Mouse (Mus musculus): ENCODE results near the gene Rnaseh2b. TPM values are rescaled to one million over a fixed set of nuclear protein-coding genes. Genes with fewer than 3 reads are reported as not detected.

The Rnaseh2b gene
- total and polyA plus RNA-seq, 3 experiments = 16.8 to 88.9 (median 40.0) TPM

GRCm38 (mm10) chr14:62353793-62354192 is 61.4 kb downstream of the Rnaseh2b start:
- no peaks in the 10 kb centered on the region for H3K27me3 ChIP-seq (ENCODE audit: insufficient read depth, low read length)
- peaks cover 5% of the 10 kb centered on the region; the same call in 1 of the 2 replicates for H3K4me1 ChIP-seq (ENCODE audit: insufficient read depth, low read depth, low read length)
- ATAC-seq (ENCODE audit: extremely low read depth, insufficient number of reproducible peaks, low FRiP score, poor library complexity, severe bottlenecking) (no peak), DNase-seq (ENCODE audit: low spot score) (no peak)
- TF ChIP-seq CTCF (IDR thresholded peaks at IDR 0.05; ENCODE audit: low read depth, low read length) (no peak), GATA2 (IDR thresholded peaks at IDR 0.05; ENCODE audit: borderline replicate concordance, low read depth, low read length) (no peak), POLR2AphosphoS5 (IDR thresholded peaks at IDR 0.05; ENCODE audit: insufficient replicate concordance, low read depth, low read length) (no peak), GATA1 (IDR thresholded peaks at IDR 0.05; ENCODE audit: borderline replicate concordance, low read length) (no peak), TAL1 (conservative IDR thresholded peaks at IDR 0.05; ENCODE audit: low read depth, low read length) (no peak)
- H3K9me3 ChIP-seq (replicated peaks) = no peaks in the 10 kb centered on the region
- no peak overlapping the region for H3K4me3 ChIP-seq (ENCODE audit: low read depth, low read length)
- peaks cover 70% of the 10 kb centered on the region for H3K36me3 ChIP-seq (replicated peaks)

DNA sequence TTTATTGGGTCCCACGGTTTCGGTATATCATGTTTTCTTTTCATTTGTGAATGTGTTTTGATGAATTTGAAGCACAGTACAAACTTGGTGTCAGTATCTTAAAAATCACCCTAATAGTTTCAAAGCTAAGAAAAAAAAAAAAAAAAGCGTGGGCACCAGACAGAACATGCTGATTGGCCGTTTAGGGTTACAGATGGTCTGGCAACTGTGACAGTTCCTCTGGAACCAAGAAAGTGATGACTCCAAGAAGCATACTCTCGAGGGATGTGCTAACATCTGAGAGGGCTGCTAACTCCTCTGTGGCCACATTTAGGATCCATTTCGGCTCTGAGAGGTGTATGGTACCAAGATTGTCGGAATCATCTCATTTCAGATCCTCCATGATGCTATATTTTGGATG is 62.8 kb downstream of the Rnaseh2b start:
- Histone ChIP-seq H3K9me3 (replicated peaks) (no peaks in the 10 kb centered on the region), H3K36me3 (replicated peaks) (peaks cover 70% of the 10 kb centered on the region), H3K4me1 (ENCODE audit: insufficient read depth, low read depth, low read length) (peaks cover 5% of the 10 kb centered on the region; the same call in 1 of the 2 replicates), H3K4me3 (ENCODE audit: low read depth, low read length) (no peak overlapping the region), H3K27me3 (ENCODE audit: insufficient read depth, low read length) (no peaks in the 10 kb centered on the region)
- no peak for ATAC-seq (ENCODE audit: extremely low read depth, insufficient number of reproducible peaks, low FRiP score, poor library complexity, severe bottlenecking)
- no peak for DNase-seq (ENCODE audit: low spot score)
- TF ChIP-seq TAL1 (conservative IDR thresholded peaks at IDR 0.05; ENCODE audit: low read depth, low read length) = no peak

DNA sequence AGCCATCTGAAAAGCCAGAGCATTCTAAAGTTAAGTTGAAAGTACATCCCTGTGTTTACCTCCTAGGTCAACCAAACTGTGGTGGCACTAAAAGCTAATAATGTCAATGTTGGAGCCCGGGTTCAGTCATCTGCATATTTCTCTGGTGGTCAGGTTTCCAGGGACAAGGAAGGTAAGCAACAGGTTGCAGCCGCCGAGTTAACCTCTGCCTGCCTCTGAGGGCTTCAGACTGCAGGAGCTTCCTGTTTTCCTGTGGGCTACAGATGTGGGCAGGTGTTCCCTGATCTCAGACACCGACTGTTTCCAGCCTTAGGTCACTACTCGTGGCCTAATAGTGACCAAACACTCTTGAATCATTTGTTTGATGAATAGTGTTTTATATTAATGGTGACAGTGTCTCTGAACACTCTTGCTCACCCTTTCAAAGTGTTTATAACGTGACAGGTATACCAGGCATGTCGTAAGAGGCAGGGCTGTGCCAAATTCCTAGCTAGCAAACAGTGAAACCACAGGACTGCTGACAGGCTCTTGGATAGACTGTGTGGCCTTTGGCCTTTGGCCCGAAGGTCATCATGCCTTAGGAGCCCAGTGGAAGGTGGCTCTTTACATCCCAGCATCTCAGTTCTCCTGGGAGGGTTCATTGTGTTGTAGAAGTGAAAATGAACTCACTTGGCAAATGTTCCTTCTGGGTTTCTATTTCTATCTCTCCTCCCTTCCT is 69.0 kb downstream of the Rnaseh2b start:
- Histone ChIP-seq H3K4me3 (ENCODE audit: low read depth, low read length) (no peak overlapping the region), H3K36me3 (replicated peaks) (peaks cover 79% of the 10 kb centered on the region), H3K9me3 (replicated peaks) (no peaks in the 10 kb centered on the region), H3K4me1 (ENCODE audit: insufficient read depth, low read depth, low read length) (no peaks in the 10 kb centered on the region), H3K27me3 (ENCODE audit: insufficient read depth, low read length) (no peaks in the 10 kb centered on the region)
- no peak for ATAC-seq (ENCODE audit: extremely low read depth, insufficient number of reproducible peaks, low FRiP score, poor library complexity, severe bottlenecking)
- no peak for TF ChIP-seq GATA1 (IDR thresholded peaks at IDR 0.05; ENCODE audit: borderline replicate concordance, low read length)
- no peak for TF ChIP-seq POLR2AphosphoS5 (IDR thresholded peaks at IDR 0.05; ENCODE audit: insufficient replicate concordance, low read depth, low read length)
- no peak for TF ChIP-seq CTCF (IDR thresholded peaks at IDR 0.05; ENCODE audit: low read depth, low read length)
- no peak for TF ChIP-seq TAL1 (conservative IDR thresholded peaks at IDR 0.05; ENCODE audit: low read depth, low read length)
- no peak for TF ChIP-seq GATA2 (IDR thresholded peaks at IDR 0.05; ENCODE audit: borderline replicate concordance, low read depth, low read length)
- no peak for DNase-seq (ENCODE audit: low spot score)

DNA sequence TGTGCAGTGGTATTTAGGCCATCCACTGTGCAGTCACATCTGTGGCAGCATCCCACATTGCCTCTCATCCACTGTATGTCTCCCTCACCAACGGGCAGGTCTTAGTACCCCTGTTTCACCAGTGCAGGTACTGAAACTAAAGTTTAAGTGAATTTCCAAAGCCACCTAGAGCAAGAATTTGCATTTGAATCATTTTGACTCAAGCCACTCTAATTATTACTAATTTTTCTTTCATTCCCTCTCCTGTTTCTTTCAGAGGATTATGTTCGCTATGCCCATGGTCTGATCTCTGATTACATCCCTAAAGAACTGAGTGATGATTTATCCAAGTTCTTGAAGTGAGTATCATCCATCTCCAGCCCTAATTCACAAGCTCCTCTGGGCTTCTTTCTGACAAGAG is 71.4 kb downstream of the Rnaseh2b start:
- H3K36me3 ChIP-seq (replicated peaks) = peaks cover 95% of the 10 kb centered on the region

DNA sequence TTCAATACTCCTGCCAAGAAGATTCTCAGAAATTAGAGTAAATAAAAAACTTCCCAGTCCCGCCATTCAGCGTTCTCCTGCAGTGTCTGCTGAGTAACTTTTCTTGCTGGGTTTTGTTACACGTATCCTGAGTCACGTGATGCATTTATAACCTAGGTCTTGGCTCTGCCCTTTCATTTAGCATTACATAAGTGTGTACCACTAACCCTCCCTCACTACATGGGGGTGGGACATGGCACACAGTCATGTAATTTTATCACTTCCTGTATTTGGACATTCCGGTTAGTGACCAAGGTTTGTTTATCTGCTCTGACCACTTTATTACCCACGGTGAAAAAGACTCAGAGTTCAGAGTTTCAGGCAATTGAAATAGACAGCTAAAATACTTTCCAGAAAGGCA is 78.4 kb downstream of the Rnaseh2b start:
- TF ChIP-seq POLR2AphosphoS5 (IDR thresholded peaks at IDR 0.05; ENCODE audit: insufficient replicate concordance, low read depth, low read length) = no peak
- TF ChIP-seq TAL1 (conservative IDR thresholded peaks at IDR 0.05; ENCODE audit: low read depth, low read length) = no peak
- no peak for TF ChIP-seq GATA2 (IDR thresholded peaks at IDR 0.05; ENCODE audit: borderline replicate concordance, low read depth, low read length)
- no peak for TF ChIP-seq CTCF (IDR thresholded peaks at IDR 0.05; ENCODE audit: low read depth, low read length)
- TF ChIP-seq GATA1 (IDR thresholded peaks at IDR 0.05; ENCODE audit: borderline replicate concordance, low read length) = no peak
- Histone ChIP-seq H3K36me3 (replicated peaks) (peaks cover 88% of the 10 kb centered on the region), H3K4me3 (ENCODE audit: low read depth, low read length) (no peak overlapping the region), H3K4me1 (ENCODE audit: insufficient read depth, low read depth, low read length) (no peaks in the 10 kb centered on the region), H3K27me3 (ENCODE audit: insufficient read depth, low read length) (no peaks in the 10 kb centered on the region), H3K9me3 (replicated peaks) (no peaks in the 10 kb centered on the region)
- no peak for ATAC-seq (ENCODE audit: extremely low read depth, insufficient number of reproducible peaks, low FRiP score, poor library complexity, severe bottlenecking)
- no peak for DNase-seq (ENCODE audit: low spot score)

More for the DNA sequence above, 71.4 kb downstream of the Rnaseh2b start:
- Histone ChIP-seq H3K27me3 (ENCODE audit: insufficient read depth, low read length) (no peaks in the 10 kb centered on the region), H3K4me1 (ENCODE audit: insufficient read depth, low read depth, low read length) (no peaks in the 10 kb centered on the region), H3K4me3 (ENCODE audit: low read depth, low read length) (no peak overlapping the region), H3K9me3 (replicated peaks) (no peaks in the 10 kb centered on the region)
- ATAC-seq (ENCODE audit: extremely low read depth, insufficient number of reproducible peaks, low FRiP score, poor library complexity, severe bottlenecking) (no peak), DNase-seq (ENCODE audit: low spot score) (no peak)
- TF ChIP-seq GATA2 (IDR thresholded peaks at IDR 0.05; ENCODE audit: borderline replicate concordance, low read depth, low read length) (no peak), CTCF (IDR thresholded peaks at IDR 0.05; ENCODE audit: low read depth, low read length) (no peak), POLR2AphosphoS5 (IDR thresholded peaks at IDR 0.05; ENCODE audit: insufficient replicate concordance, low read depth, low read length) (no peak), TAL1 (conservative IDR thresholded peaks at IDR 0.05; ENCODE audit: low read depth, low read length) (no peak), GATA1 (IDR thresholded peaks at IDR 0.05; ENCODE audit: borderline replicate concordance, low read length) (no peak)

DNA sequence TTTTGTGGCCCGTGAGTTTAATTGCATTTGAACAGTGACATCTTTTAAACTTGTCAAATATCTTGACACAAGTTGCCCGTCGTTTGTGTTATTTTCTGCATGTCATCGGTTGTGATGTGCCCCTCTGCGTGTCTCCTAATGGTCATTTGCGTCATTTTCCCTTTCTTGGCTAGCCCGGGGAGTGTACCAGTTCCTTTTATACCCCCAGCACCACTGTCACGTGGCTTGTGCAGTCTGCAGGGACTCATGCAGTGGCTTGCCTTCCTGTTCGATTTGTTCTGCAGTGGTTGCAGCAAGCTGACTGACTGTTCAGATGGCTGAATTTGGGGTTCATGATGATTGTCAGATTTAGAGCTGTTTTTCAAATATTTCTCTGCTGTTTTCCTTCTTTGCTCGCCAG is 81.6 kb downstream of the Rnaseh2b start:
- TF ChIP-seq TAL1 (conservative IDR thresholded peaks at IDR 0.05; ENCODE audit: low read depth, low read length) (no peak), POLR2AphosphoS5 (IDR thresholded peaks at IDR 0.05; ENCODE audit: insufficient replicate concordance, low read depth, low read length) (no peak), CTCF (IDR thresholded peaks at IDR 0.05; ENCODE audit: low read depth, low read length) (no peak), GATA1 (IDR thresholded peaks at IDR 0.05; ENCODE audit: borderline replicate concordance, low read length) (no peak), GATA2 (IDR thresholded peaks at IDR 0.05; ENCODE audit: borderline replicate concordance, low read depth, low read length) (no peak)
- peaks cover 80% of the 10 kb centered on the region for H3K36me3 ChIP-seq (replicated peaks)
- no peak for ATAC-seq (ENCODE audit: extremely low read depth, insufficient number of reproducible peaks, low FRiP score, poor library complexity, severe bottlenecking)

More for the DNA sequence above, 81.6 kb downstream of the Rnaseh2b start:
- Histone ChIP-seq H3K4me3 (ENCODE audit: low read depth, low read length) (no peak overlapping the region), H3K9me3 (replicated peaks) (no peaks in the 10 kb centered on the region), H3K4me1 (ENCODE audit: insufficient read depth, low read depth, low read length) (no peaks in the 10 kb centered on the region), H3K27me3 (ENCODE audit: insufficient read depth, low read length) (no peaks in the 10 kb centered on the region)
- DNase-seq (ENCODE audit: low spot score) = no peak
